Mouse (Mus musculus) heart, postnatal 0 days (tissue): Measurements from ENCODE around the gene Plch1.

Experiments
- CTCF ChIP-seq: IDR thresholded peaks from 2 replicates; pipeline ENCODE4 v1.5.1; 2016; ENCODE audit warnings: antibody characterized with exemption, control low read depth, low read depth
- EP300 ChIP-seq: IDR thresholded peaks from 2 replicates; pipeline ENCODE4 v1.6.1; 2016; ENCODE audit warnings: antibody characterized with exemption, low read depth

GRCm38 (mm10) chr3:63941204-63941850, 42.1 kb upstream of the Plch1 start:
- TF ChIP-seq CTCF (no peak), EP300 (no peak)
